Mouse (Mus musculus): ENCODE data around the gene Thap7. TPM values are rescaled to one million over a fixed set of nuclear protein-coding genes. Genes with fewer than 3 reads are reported as not detected.

The Thap7 gene
- total RNA-seq (2012; rRNA removed): 24.4 and 32.9 TPM in 2 replicates

DNA sequence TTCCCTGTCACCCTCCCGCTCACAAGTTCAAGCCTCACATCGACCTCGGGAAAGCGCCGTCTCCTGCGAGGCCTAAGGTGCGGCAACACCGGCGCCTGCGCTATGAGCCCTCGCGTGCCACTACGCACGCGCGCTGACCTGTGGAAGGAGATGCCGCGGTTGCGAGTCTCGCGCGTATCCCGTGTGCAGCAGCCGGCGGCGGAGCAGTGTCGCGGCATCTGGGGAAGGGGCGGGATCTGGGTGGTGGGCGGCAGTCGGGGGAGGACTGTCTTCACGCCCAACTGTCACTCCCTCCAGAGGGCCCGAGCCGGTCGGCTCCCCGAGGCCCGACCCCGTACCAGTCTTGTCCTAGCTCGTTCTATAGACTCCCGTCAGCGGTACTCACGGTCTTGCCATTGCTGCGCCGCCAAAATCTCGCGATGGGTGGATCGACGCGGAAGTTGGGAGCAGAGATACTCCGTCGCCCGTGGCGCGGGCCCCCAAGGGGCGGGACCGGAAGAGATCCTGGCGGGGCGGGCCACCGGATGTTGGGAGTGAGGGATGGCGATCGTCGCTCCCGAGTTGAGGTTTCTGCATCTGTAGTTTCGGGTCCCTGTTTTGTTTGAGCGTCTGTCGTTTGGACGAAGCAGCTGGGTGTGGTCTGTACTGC lies at the start of gene Thap7:
Gene Thap7, minus strand, starts transcription at position 497 of the 649 bp plus-strand sequence.
- DNase-seq (ENCODE audit: low read depth, low spot score): peak; percentile 96
- peak within 1 kb of the TSS; percentile 75 for H3K27ac ChIP-seq (ENCODE audit: insufficient read depth, low read depth, low read length, poor library complexity, severe bottlenecking)
- TF ChIP-seq HCFC1 (IDR thresholded peaks at IDR 0.05; ENCODE audit: borderline replicate concordance, insufficient read depth, low read length) (0 out of 2 replicates have a peak, but pooled peaks have one; percentile 55), ZC3H11A (IDR thresholded peaks at IDR 0.05; ENCODE audit: borderline replicate concordance, low read depth, low read length) (no peak), ZNF384 (IDR thresholded peaks at IDR 0.05; ENCODE audit: low read depth, low read length) (no peak), CHD2 (IDR thresholded peaks at IDR 0.05; ENCODE audit: low read depth, low read length) (peak; percentile 91), MAFK (IDR thresholded peaks at IDR 0.05; ENCODE audit: insufficient read depth, low read depth, low read length) (no peak)
- H3K9ac ChIP-seq (ENCODE audit: insufficient read depth, low read depth, low read length, poor library complexity, severe bottlenecking): peak within 1 kb of the TSS; percentile 85
- in situ Hi-C loops (cut with MboI; ENCODE audit: low sequenced_read_pairs in 2 of 2, unreplicated experiment in 2 of 2): no loop called here
- H3K4me1 ChIP-seq (ENCODE audit: control insufficient read depth in 2 of 2, insufficient read depth in 2 of 2, low read length in 2 of 2, poor library complexity in 1 of 2): peaks cover 0 to 17% of the 10 kb centered on the region in 2 experiments; a peak in 2 of 4 replicates
- no peaks in the 10 kb centered on the region for H3K9me3 ChIP-seq (ENCODE audit: control insufficient read depth, insufficient read depth, low read depth, low read length)
- H3K36me3 ChIP-seq (ENCODE audit: control insufficient read depth, insufficient read depth, low read length, poor library complexity, severe bottlenecking): peaks cover 15% of the 10 kb centered on the region
- peak within 1 kb of the TSS; percentile 79 to 83 for H3K4me3 ChIP-seq (ENCODE audit: insufficient read depth in 1 of 2, low read depth in 1 of 2, low read length in 2 of 2, poor library complexity in 1 of 2, severe bottlenecking in 1 of 2)

DNA sequence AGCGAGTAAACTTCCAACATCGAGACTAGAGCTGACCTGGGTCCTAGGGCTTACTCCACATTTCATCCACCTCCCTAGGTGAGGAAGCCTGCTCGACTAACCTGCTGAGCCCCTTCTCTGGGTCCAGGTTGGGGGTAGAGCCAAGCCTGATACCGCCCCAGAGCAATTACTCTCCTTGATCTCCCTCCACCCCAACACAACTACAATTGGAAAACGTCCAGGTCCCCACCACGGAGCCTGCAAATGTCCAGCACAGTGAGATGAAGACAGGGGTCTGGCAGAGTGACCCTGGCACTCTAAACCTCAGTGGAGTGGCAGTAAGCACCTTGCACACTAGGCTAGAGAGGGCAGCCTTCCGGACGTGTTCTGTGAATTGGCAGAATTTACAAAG lies 45.9 kb upstream of the Thap7 start:
- no peak for DNase-seq (ENCODE audit: low read depth, low spot score)
- Histone ChIP-seq H3K36me3 (ENCODE audit: control insufficient read depth, insufficient read depth, low read length, poor library complexity, severe bottlenecking) (no peaks in the 10 kb centered on the region), H3K9ac (ENCODE audit: insufficient read depth, low read depth, low read length, poor library complexity, severe bottlenecking) (peak overlapping the region; percentile 66; the same call in 1 of the 2 replicates), H3K9me3 (ENCODE audit: control insufficient read depth, insufficient read depth, low read depth, low read length) (no peaks in the 10 kb centered on the region), H3K4me1 (ENCODE audit: control insufficient read depth in 2 of 2, insufficient read depth in 2 of 2, low read length in 2 of 2, poor library complexity in 1 of 2) (peaks cover 0 to 6% of the 10 kb centered on the region in 2 experiments; a peak in 1 of 4 replicates), H3K4me3 (ENCODE audit: insufficient read depth in 1 of 2, low read depth in 1 of 2, low read length in 2 of 2, poor library complexity in 1 of 2, severe bottlenecking in 1 of 2) (peak overlapping the region; percentile 74 to 75), H3K27ac (ENCODE audit: insufficient read depth, low read depth, low read length, poor library complexity, severe bottlenecking) (no peak overlapping the region)
- TF ChIP-seq ZC3H11A (IDR thresholded peaks at IDR 0.05; ENCODE audit: borderline replicate concordance, low read depth, low read length) (no peak), ZNF384 (IDR thresholded peaks at IDR 0.05; ENCODE audit: low read depth, low read length) (no peak), HCFC1 (IDR thresholded peaks at IDR 0.05; ENCODE audit: borderline replicate concordance, insufficient read depth, low read length) (no peak), CHD2 (IDR thresholded peaks at IDR 0.05; ENCODE audit: low read depth, low read length) (no peak), MAFK (IDR thresholded peaks at IDR 0.05; ENCODE audit: insufficient read depth, low read depth, low read length) (no peak)
- in situ Hi-C loops (cut with MboI; ENCODE audit: low sequenced_read_pairs in 2 of 2, unreplicated experiment in 2 of 2): no loop called here

DNA sequence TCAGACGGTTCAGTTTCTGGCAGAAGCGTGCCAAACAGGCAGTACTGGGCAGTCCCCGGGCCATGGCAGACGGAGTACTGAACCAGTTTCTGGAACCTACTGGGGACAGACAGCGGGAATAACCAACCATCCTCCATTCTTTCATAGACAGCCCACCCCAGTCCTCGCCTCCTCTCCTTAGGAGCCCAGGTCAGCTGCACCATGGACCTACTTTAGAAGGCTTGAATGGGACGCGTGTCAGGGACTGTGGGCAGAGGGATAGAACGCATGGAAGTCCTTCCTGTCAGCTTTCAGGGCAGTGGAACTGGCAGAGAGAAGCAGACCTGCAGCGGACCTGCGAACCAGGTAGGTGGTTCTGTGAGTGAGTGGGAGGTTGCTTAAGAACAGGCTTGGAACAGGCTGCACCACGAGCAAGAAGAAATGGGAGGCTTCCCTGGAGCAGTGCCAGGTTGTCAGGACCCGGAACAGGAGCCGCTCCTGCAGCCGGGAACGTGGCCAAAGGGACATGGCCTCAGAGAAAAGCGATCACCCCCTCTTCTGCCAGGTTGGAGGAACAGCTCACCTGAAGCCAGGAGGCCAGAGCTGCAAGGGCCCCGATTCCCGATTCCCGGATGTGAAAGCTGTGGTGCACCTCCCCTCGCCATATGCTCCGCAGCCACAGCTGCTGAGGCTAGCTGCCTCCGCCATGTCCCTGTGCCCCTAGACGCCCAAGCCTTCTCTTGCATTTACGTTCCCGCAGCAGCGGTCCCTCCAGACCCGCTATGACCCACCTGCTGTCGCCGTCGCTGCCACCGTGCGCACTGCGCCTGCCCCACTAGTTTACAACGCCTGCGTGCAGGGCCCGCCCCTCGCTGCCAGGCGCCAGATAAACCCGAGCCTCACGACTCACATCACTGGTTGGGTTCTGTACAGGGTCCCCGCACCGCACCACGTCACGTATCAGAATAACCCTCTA lies 45.2 kb upstream of the Thap7 start:
- peak overlapping the region; percentile 66 for H3K9ac ChIP-seq (ENCODE audit: insufficient read depth, low read depth, low read length, poor library complexity, severe bottlenecking)
- H3K4me3 ChIP-seq (ENCODE audit: insufficient read depth in 1 of 2, low read depth in 1 of 2, low read length in 2 of 2, poor library complexity in 1 of 2, severe bottlenecking in 1 of 2): peak overlapping the region; percentile 74 to 75
- DNase-seq (ENCODE audit: low read depth, low spot score): no peak
- no peak overlapping the region for H3K27ac ChIP-seq (ENCODE audit: insufficient read depth, low read depth, low read length, poor library complexity, severe bottlenecking)
- TF ChIP-seq MAFK (IDR thresholded peaks at IDR 0.05; ENCODE audit: insufficient read depth, low read depth, low read length) (no peak), HCFC1 (IDR thresholded peaks at IDR 0.05; ENCODE audit: borderline replicate concordance, insufficient read depth, low read length) (no peak), ZC3H11A (IDR thresholded peaks at IDR 0.05; ENCODE audit: borderline replicate concordance, low read depth, low read length) (no peak), ZNF384 (IDR thresholded peaks at IDR 0.05; ENCODE audit: low read depth, low read length) (no peak), CHD2 (IDR thresholded peaks at IDR 0.05; ENCODE audit: low read depth, low read length) (no peak)
- no peaks in the 10 kb centered on the region for H3K36me3 ChIP-seq (ENCODE audit: control insufficient read depth, insufficient read depth, low read length, poor library complexity, severe bottlenecking)
- in situ Hi-C loops (cut with MboI; ENCODE audit: low sequenced_read_pairs in 2 of 2, unreplicated experiment in 2 of 2): no loop called here
- H3K4me1 ChIP-seq (ENCODE audit: control insufficient read depth in 2 of 2, insufficient read depth in 2 of 2, low read length in 2 of 2, poor library complexity in 1 of 2): peaks cover 0 to 6% of the 10 kb centered on the region in 2 experiments; a peak in 1 of 4 replicates
- H3K9me3 ChIP-seq (ENCODE audit: control insufficient read depth, insufficient read depth, low read depth, low read length): no peaks in the 10 kb centered on the region

DNA sequence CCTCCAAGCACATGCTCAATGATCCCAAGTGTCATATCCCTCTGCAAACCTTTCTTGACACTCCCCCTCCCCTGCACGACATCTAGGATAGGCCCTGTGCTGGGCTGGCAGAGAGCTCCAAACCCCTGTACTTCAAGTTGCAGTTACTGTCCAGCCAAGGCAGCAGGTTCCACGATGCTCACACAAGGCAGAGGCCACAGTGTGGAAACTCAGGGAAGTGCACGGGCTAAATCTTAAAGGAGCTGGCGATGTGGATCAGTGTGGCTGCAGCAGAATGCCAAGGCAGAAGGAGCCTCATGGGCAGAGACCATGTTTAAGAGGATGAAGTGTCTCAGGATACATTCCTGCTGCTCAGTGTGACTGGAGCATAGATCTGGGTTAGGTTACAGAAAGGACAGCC lies 35.2 kb upstream of the Thap7 start:
- H3K4me3 ChIP-seq (ENCODE audit: insufficient read depth in 1 of 2, low read depth in 1 of 2, low read length in 2 of 2, poor library complexity in 1 of 2, severe bottlenecking in 1 of 2): no peak overlapping the region
- H3K36me3 ChIP-seq (ENCODE audit: control insufficient read depth, insufficient read depth, low read length, poor library complexity, severe bottlenecking): no peaks in the 10 kb centered on the region
- DNase-seq (ENCODE audit: low read depth, low spot score): no peak
- no peaks in the 10 kb centered on the region for H3K9me3 ChIP-seq (ENCODE audit: control insufficient read depth, insufficient read depth, low read depth, low read length)
- H3K27ac ChIP-seq (ENCODE audit: insufficient read depth, low read depth, low read length, poor library complexity, severe bottlenecking): no peak overlapping the region
- no peak overlapping the region for H3K9ac ChIP-seq (ENCODE audit: insufficient read depth, low read depth, low read length, poor library complexity, severe bottlenecking)
- TF ChIP-seq HCFC1 (IDR thresholded peaks at IDR 0.05; ENCODE audit: borderline replicate concordance, insufficient read depth, low read length) (no peak), CHD2 (IDR thresholded peaks at IDR 0.05; ENCODE audit: low read depth, low read length) (no peak), ZC3H11A (IDR thresholded peaks at IDR 0.05; ENCODE audit: borderline replicate concordance, low read depth, low read length) (no peak), ZNF384 (IDR thresholded peaks at IDR 0.05; ENCODE audit: low read depth, low read length) (no peak), MAFK (IDR thresholded peaks at IDR 0.05; ENCODE audit: insufficient read depth, low read depth, low read length) (no peak)
- H3K4me1 ChIP-seq (ENCODE audit: control insufficient read depth in 2 of 2, insufficient read depth in 2 of 2, low read length in 2 of 2, poor library complexity in 1 of 2): peaks cover 0 to 5% of the 10 kb centered on the region in 2 experiments; a peak in 2 of 4 replicates
- in situ Hi-C loops (cut with MboI; ENCODE audit: low sequenced_read_pairs in 2 of 2, unreplicated experiment in 2 of 2): no loop called here

All from ES-E14 (cell line).